Mouse (Mus musculus) left cerebral cortex, adult 2 months (tissue): ENCODE data around the gene Trio. TPM values are rescaled to one million over a fixed set of nuclear protein-coding genes. Genes with fewer than 3 reads are reported as not detected.
A peak's percentile ranks its signal among the peaks of the same experiment; 100 is the strongest.

Experiments
- DNase-seq, 2 experiments: peaks; one replicate each; pipeline ENCODE4 v3.0.0; 2021 to 2022; ENCODE audit warnings: low spot score in 2 of 2, mixed read lengths in 1 of 2; ENCODE audit errors: extremely low spot score in 1 of 2
- H3K27ac ChIP-seq: fragments of 200-600 bp; 2 replicates; pipeline ENCODE4 v1.8.1; 2022
- H3K4me3 ChIP-seq: fragments of 200-600 bp; 2 replicates; pipeline ENCODE4 v1.8.1; 2022
- CTCF ChIP-seq: fragments of 200-600 bp; IDR thresholded peaks from 2 replicates; pipeline ENCODE4 v1.8.1; 2022; ENCODE audit warnings: antibody characterized with exemption, mild to moderate bottlenecking, moderate library complexity
- intact Hi-C: fragments of 180-260 bp; cut with DNase I; formaldehyde crosslinking; loops from one replicate; pipeline ENCODE4 v1.15.1; 2025
- total RNA-seq, 2 experiments: library from RNA; stranded (reverse); gene quantifications; 2 replicates each; pipeline ENCODE4 v1.2.3; 2021

Gene Trio
- total RNA-seq, 2 experiments from 2014 or later, result 252 to 279 TPM

DNA sequence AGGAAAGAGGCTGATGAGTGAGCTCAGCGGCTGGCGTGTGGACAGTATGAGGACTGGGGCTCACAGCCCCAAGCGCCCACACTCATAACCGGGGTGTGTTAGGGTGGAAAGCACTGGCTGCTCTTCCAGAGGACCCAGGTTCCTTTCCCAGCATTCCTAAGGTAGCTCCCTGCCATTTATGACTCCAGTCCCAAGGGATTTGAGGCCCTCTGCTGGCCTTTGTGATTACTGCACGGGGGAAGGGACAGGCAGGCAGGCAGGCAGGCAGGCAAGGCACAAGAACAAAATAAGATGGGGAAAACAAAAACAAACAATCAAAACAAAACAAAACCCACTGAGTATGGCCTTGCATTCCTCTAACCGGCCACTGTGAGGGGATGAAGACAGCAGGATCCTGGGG, 120.3 kb downstream of the Trio start:
- peak; percentile 60 to 74 for DNase-seq
- intact Hi-C loops, result no loop called here
- TF ChIP-seq CTCF, result peak; percentile 60
- Histone ChIP-seq H3K27ac (no peak overlapping the region), H3K4me3 (no peak overlapping the region)

DNA sequence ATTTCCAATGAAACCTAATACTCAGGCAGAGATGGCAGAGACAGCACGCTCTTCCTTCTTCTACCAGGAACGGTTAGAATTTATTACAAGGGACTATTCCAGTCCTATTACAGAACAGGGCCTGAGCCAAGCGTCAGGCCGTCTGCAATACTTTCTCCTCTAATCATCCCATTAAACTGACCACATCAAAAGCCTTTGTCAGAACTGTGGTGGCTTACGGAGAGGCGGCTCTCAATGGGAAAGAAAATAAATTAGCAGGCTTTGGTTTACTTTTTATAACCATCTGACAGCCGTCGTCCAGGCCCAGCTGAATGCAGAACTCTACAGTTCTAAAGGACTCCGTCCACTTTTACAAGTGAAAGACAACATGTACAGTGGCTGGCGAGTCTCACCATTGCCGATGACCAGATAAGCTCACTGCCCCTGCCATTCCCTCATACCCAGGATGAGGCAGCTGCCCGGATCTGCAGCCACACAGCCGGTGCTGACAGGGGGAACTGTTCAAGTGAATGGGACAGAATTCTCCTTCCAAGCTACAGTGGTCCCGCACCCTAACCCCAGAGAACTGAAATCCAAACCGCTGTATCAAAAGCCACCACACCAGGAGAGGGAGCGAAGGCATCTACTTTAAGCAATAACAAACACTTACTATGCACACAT, 121.2 kb downstream of the Trio start:
- TF ChIP-seq CTCF, result no peak
- intact Hi-C loops, result no loop called here
- Histone ChIP-seq H3K27ac (no peak overlapping the region), H3K4me3 (no peak overlapping the region)
- no peak for DNase-seq

DNA sequence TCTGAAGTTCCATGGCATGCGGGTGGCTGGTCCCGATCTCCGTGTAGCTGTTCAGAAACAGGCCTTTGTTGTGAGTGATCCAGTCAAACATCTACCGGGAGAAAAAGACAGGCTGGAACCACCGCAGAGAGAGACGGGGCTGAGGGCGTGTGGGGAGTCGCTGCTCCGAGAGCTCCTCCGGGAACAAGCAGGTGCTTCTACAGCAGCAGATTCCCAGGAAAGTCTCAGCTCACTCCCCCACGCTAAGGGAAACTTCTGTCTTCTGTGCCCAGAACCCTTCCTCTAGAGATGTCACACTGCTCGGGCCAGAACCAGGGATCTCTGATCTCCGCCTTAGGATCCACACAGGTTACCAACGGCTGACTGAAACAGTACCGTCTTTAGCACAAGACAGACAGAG, 124.4 kb downstream of the Trio start:
- H3K4me3 ChIP-seq, result no peak overlapping the region
- DNase-seq, result no peak
- H3K27ac ChIP-seq, result no peak overlapping the region
- intact Hi-C loops, result no loop called here
- no peak for TF ChIP-seq CTCF

DNA sequence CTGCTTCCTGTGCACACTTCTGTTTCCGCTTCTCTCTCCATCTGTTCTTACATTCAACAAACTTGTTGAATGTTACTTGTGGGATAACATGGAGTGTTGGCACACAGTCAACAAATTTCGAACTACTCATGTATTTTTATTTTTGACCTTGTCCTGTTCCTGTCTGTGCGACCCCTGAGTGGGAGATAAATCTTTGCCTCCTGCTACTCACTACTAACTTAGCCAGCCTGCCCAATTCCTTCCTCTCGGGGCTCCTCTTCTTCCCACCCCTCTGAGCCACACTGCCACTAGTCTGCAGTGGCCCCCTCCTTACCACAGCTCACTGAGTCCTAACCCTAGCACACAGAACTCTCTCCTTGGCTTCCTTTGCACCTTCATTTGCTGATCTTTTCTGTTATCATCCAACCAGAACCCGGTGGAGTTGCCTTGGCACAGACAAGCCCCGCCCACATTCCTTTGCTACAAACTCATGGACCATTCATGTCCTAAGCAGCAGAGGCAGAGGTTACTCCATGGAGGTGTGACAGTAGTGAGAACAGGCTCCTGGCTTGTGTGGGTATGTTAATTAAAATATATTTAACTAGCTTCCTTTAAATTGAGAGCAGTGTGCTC, 126.7 kb downstream of the Trio start:
- intact Hi-C loops, result no loop called here
- TF ChIP-seq CTCF, result no peak
- DNase-seq, result no peak
- Histone ChIP-seq H3K27ac (no peak overlapping the region), H3K4me3 (no peak overlapping the region)

DNA sequence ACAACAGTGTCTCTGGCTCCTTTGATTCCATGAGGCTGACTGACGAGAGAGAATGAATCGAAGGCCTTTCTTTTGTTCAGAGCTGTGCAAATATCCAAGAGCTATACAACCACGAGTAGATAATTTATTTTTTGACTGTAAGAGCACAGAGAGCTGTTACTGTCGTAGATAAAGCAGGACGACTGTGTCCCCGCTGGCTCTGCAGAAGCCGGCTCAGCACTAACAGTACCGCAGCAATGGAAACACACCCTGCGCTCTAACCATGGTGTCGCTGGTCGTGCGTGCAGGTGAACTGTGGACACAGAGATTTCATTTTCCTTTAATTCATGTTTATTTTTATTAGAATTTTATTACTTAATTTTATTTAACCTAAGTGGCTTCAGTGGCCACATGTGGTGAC, 131.5 kb downstream of the Trio start:
- no peak for DNase-seq
- H3K4me3 ChIP-seq, result no peak overlapping the region
- no peak for TF ChIP-seq CTCF
- intact Hi-C loops, result no loop called here
- no peak overlapping the region for H3K27ac ChIP-seq

DNA sequence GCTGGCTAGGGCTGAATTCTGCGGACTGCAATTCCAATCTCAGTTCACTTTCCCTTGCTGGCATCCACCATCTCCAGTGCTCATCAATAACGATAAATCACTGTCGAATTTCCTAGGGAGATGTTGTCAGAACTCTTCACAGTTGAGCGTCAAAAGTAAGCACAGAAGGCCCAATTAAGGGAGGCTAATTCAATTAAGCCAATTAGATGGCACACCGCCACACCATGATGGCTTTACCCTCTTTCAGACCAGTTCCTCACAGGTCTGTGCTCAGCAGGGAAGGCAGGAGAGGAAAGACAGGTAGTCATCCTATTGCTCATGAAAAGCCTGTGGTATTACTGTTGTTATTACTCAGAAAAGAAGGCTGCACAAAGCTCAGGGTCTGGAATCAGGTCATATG, 133.6 kb downstream of the Trio start:
- TF ChIP-seq CTCF, result no peak
- no peak for DNase-seq
- Histone ChIP-seq H3K27ac (no peak overlapping the region), H3K4me3 (no peak overlapping the region)
- intact Hi-C loops, result no loop called here

DNA sequence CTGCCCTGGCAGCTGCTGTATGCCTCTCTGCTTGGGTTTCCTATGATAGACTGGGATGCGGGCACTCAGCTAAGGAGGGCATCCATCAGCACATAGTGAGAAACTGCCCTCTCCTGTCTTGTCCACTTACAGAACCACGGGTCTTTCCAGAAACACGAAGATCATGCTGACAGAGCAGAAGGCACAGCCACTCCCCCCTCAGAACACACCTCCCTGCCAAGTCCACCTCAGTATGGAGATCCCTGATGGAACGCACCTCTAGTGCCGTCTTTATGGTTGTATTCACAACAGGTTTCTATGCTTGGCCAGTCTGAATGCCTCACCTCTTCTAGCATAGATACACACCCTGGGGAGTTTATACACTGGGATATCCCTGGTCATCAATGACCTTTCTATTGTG, 135.0 kb downstream of the Trio start:
- H3K27ac ChIP-seq, result no peak overlapping the region
- intact Hi-C loops, result no loop called here
- DNase-seq, result no peak
- no peak for TF ChIP-seq CTCF
- H3K4me3 ChIP-seq, result no peak overlapping the region

DNA sequence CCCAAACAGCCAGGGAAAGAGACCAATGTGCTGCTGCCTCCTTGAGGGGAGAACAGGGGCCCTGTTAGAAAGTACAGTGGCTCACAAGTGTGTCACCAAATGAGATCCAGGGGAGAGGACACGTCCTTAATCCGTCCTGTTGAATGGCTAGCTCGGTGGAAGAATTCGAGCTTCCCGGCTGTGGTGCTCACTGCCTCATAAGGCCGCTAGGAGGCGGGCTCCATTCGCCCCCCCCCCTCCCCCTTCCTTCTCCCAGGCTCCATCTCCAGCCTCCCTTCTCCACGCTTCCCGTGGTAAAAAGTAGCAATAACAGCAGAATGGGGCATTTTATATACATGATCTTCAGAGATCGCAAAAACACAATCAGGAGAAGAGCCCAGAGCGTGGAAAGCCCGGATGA, 137.5 kb downstream of the Trio start:
- TF ChIP-seq CTCF, result peak; percentile 59
- H3K4me3 ChIP-seq, result no peak overlapping the region
- H3K27ac ChIP-seq, result no peak overlapping the region
- intact Hi-C loops, result no loop called here
- no peak for DNase-seq

DNA sequence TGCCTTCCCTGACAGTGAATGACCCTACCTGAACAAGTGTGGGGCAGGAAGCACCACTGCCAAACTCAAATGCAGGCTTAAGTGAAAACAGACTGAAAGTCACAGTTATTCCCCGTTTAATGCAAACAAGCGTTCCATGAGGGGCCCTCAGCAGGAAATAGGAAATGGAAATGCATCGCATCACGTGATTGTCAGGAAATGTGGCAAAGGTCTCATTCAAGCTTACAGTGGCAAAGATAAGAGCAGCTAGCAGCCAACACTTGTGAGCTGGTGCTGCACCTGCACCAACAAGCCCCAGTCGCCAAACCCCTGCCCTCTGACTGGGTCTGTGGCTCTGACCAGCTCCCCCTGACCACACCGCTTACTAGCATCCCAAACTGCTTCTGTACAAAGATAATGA, 138.7 kb downstream of the Trio start:
- intact Hi-C loops, result no loop called here
- no peak for TF ChIP-seq CTCF
- no peak overlapping the region for H3K27ac ChIP-seq

DNA sequence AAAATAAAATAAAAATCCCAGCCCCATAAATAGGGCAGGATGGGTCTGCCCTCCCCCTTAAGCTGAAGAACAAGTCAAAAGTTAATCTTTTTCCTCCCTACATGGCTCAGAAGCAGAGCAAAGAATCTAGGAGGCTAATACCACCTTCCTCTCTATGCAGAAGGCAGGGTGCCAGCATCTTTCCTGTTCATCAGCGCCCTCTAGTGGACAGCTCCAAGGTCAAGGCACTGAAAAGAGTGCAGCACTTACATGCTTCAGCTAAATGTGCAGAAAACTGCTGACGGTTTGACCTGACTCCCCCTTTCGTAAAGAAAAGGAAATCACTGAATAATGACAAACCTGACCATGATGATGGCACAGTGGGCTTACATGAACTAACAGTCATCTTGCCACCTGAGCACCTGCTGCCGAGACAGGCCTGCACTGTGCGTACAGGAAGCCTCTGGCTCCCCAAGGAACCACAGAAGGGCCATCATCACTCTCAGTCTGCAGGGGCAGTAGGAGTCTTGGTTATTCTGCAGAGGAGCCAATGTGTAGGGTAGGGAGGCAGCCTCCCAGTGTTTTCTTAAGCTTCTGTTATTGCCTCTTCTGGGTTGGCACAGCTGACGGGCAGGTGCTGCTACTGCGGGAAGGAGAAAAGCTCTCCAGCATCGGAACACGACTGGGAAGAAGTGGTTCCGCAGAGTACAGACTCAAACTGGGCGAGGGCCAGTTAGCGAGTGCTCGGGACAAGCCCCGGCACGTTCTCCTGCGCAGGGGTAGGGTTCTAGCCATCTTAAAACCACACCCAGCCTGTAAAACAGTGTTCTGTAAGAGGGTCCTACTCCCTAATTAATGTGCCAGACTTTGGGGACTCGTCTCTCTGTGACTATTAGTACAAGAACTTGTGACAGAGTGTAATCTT, 141.0 kb downstream of the Trio start:
- intact Hi-C loops, result loop anchor here (2.0 kb wide), 1 partner anchor 28 kb away; no protein-coding TSS in a partner anchor

More for the DNA sequence above, 138.7 kb downstream of the Trio start:
- no peak overlapping the region for H3K4me3 ChIP-seq
- DNase-seq, result no peak

DNA sequence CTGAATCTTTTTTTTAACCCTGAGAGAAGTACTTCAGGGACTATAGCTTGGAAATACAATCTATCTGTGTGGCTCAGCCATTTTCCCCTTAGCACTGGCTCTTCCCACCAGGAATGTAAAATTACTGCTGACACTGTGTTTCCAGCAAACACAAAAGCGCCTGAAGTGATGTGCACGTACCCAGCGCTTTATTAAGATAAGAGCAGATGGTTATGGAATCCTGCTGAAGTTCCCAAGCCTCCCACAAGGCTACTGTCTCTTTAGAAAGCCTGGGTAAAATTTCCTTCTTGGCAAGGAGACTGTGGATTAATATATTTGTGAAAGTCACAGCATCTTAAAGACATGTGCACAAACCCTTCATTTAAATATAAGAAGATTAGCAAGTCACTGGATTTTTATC, 141.8 kb downstream of the Trio start:
- DNase-seq, result no peak
- peak overlapping the region; percentile 86; the same call in 1 of the 2 replicates for H3K27ac ChIP-seq
- no peak for TF ChIP-seq CTCF
- intact Hi-C loops, result loop anchor here (2.0 kb wide), 1 partner anchor 27 kb away; no protein-coding TSS in a partner anchor
- no peak overlapping the region for H3K4me3 ChIP-seq

More for the DNA sequence above, 141.0 kb downstream of the Trio start:
- Histone ChIP-seq H3K4me3 (no peak overlapping the region), H3K27ac (peak overlapping the region; percentile 86)
- peak; percentile 80 to 82 for DNase-seq
- TF ChIP-seq CTCF, result peak; percentile 79

DNA sequence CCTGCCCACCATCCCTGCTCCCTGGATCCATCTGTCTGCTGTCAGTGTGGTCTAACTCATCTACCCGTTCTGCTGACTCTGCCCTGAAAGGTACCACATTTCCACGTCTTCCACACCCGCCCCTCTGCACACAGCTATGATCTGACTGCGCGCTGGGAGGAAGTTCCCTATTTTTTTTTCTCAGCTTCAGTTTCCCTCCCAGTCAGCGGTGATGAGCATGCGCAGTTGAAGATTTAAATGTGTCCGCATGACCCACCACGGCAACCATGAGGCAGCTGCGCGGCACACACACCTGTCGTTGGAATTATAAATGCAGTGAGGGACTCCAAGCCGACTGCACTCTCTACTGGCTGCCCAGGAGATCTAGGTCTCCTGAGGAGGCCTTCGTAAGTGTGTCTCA, 142.8 kb downstream of the Trio start:
- intact Hi-C loops, result no loop called here
- no peak for TF ChIP-seq CTCF
- no peak for DNase-seq
- no peak overlapping the region for H3K4me3 ChIP-seq
- peak overlapping the region; percentile 10; the same call in 1 of the 2 replicates for H3K27ac ChIP-seq
